Mouse (Mus musculus) CH12.LX (cell line): ENCODE data around the gene Pnpo. TPM values are rescaled to one million over a fixed set of nuclear protein-coding genes. Genes with fewer than 3 reads are reported as not detected.

Source experiments
- DNase-seq: peaks from one replicate; pipeline ENCODE4 v3.0.0-alpha.2; 2013; ENCODE audit errors: extremely low read depth
- H3K27ac ChIP-seq: 2 replicates; pipeline ENCODE4 v1.5.1; 2012; ENCODE audit warnings: low read depth, mild to moderate bottlenecking, control low read depth, moderate library complexity; ENCODE audit not compliant: insufficient read depth
- H3K27me3 ChIP-seq: replicated peaks from 2 replicates; pipeline ENCODE3; 2012; ENCODE audit warnings: inconsistent platforms
- H3K36me3 ChIP-seq, 2 experiments: replicated peaks in 1 of 2; 2 replicates each; pipeline versions ENCODE3 to v1.6.1; 2012; ENCODE audit warnings: inconsistent platforms in 1 of 2, low read length in 1 of 2, mild to moderate bottlenecking in 1 of 2, mixed read lengths in 1 of 2, moderate library complexity in 1 of 2; ENCODE audit not compliant: control insufficient read depth in 1 of 2, insufficient read depth in 1 of 2
- H3K4me1 ChIP-seq, 2 experiments: 2 replicates each; pipeline ENCODE4 v1.6.1; 2012; ENCODE audit warnings: inconsistent platforms in 1 of 2, moderate library complexity in 1 of 2; ENCODE audit not compliant: insufficient read depth in 2 of 2, control insufficient read depth in 1 of 2
- H3K4me2 ChIP-seq: 2 replicates; pipeline ENCODE4 v1.6.1; 2012; ENCODE audit warnings: low read depth, mild to moderate bottlenecking, control low read depth; ENCODE audit not compliant: poor library complexity, insufficient read depth, severe bottlenecking
- H3K4me3 ChIP-seq, 3 experiments: fragments of 150-350 bp in 1 of 3; sonication (generic) in 1 of 3; replicated peaks in 1 of 3; 2 replicates each; pipeline versions ENCODE3 to v1.5.1; 2011 to 2012; ENCODE audit warnings: low read depth in 2 of 3, low read length in 2 of 3, mild to moderate bottlenecking in 2 of 3, moderate library complexity in 2 of 3, control low read depth in 1 of 3, improper control_type of control experiment in 1 of 3, inconsistent platforms in 1 of 3, mixed read lengths in 1 of 3; ENCODE audit not compliant: poor library complexity in 1 of 3
- H3K79me2 ChIP-seq: replicated peaks from 2 replicates; pipeline ENCODE4 v1.6.1; 2012; ENCODE audit warnings: mild to moderate bottlenecking, moderate library complexity; ENCODE audit not compliant: control insufficient read depth, poor library complexity, insufficient read depth, severe bottlenecking; ENCODE audit errors: extremely low read depth
- H3K9ac ChIP-seq: 2 replicates; pipeline ENCODE4 v1.6.1; 2012; ENCODE audit warnings: low read depth, mild to moderate bottlenecking, control low read depth, moderate library complexity; ENCODE audit not compliant: insufficient read depth
- H3K9me3 ChIP-seq: replicated peaks from 2 replicates; pipeline ENCODE3; 2012; ENCODE audit warnings: low read length, inconsistent platforms, mixed read lengths
- BHLHE40 ChIP-seq: IDR thresholded peaks from 2 replicates; pipeline ENCODE4 v1.6.1; 2011; ENCODE audit warnings: mild to moderate bottlenecking, low read depth, low read length, improper control_type of control experiment
- CHD1 ChIP-seq: IDR thresholded peaks from 2 replicates; pipeline ENCODE4 v1.6.1; 2012; ENCODE audit warnings: low read depth, low read length, improper control_type of control experiment, inconsistent platforms
- CHD2 ChIP-seq: IDR thresholded peaks from 2 replicates; pipeline ENCODE4 v1.6.1; 2011; ENCODE audit warnings: low read length, improper control_type of control experiment
- E2F4 ChIP-seq: IDR thresholded peaks from 2 replicates; pipeline ENCODE4 v1.6.1; 2011; ENCODE audit warnings: low read depth, low read length, improper control_type of control experiment; ENCODE audit not compliant: insufficient replicate concordance
- ELF1 ChIP-seq: IDR thresholded peaks from 2 replicates; pipeline ENCODE4 v1.6.1; 2014; ENCODE audit warnings: low read depth, mild to moderate bottlenecking, inconsistent platforms, low read length, improper control_type of control experiment
- EP300 ChIP-seq: IDR thresholded peaks from 2 replicates; pipeline ENCODE4 v1.6.1; 2011; ENCODE audit warnings: low read length, improper control_type of control experiment
- ETS1 ChIP-seq: conservative IDR thresholded peaks from 2 replicates; pipeline ENCODE4 v1.6.1; 2012; ENCODE audit warnings: low read depth, mild to moderate bottlenecking, inconsistent platforms, low read length, improper control_type of control experiment, moderate library complexity
- GABPA ChIP-seq: IDR thresholded peaks from 2 replicates; pipeline ENCODE4 v1.6.1; 2012; ENCODE audit warnings: low read depth, low read length, improper control_type of control experiment, inconsistent platforms; ENCODE audit not compliant: insufficient replicate concordance
- HCFC1 ChIP-seq: IDR thresholded peaks from 2 replicates; pipeline ENCODE4 v1.6.1; 2012; ENCODE audit warnings: low read depth, mild to moderate bottlenecking, inconsistent platforms, low read length, improper control_type of control experiment
- IRF4 ChIP-seq: IDR thresholded peaks from 2 replicates; pipeline ENCODE4 v1.6.1; 2014; ENCODE audit warnings: low read depth, mild to moderate bottlenecking, inconsistent platforms, low read length, improper control_type of control experiment
- KAT2A ChIP-seq: IDR thresholded peaks from 2 replicates; pipeline ENCODE4 v1.6.1; 2012; ENCODE audit warnings: low read length, improper control_type of control experiment, inconsistent platforms; ENCODE audit not compliant: insufficient replicate concordance
- MAFK ChIP-seq: IDR thresholded peaks from 2 replicates; pipeline ENCODE4 v1.6.1; 2011; ENCODE audit warnings: low read length, improper control_type of control experiment; ENCODE audit not compliant: insufficient replicate concordance
- MAZ ChIP-seq: IDR thresholded peaks from 2 replicates; pipeline ENCODE4 v1.6.1; 2012; ENCODE audit warnings: low read depth, mild to moderate bottlenecking, inconsistent platforms, low read length, improper control_type of control experiment, moderate library complexity
- MEF2A ChIP-seq: IDR thresholded peaks from 2 replicates; pipeline ENCODE4 v1.6.1; 2014; ENCODE audit warnings: low read depth, mild to moderate bottlenecking, inconsistent platforms, low read length, improper control_type of control experiment, borderline replicate concordance
- MXI1 ChIP-seq: IDR thresholded peaks from 2 replicates; pipeline ENCODE4 v1.6.1; 2011; ENCODE audit warnings: mild to moderate bottlenecking, low read depth, low read length, improper control_type of control experiment
- NRF1 ChIP-seq: IDR thresholded peaks from 2 replicates; pipeline ENCODE4 v1.6.1; 2014; ENCODE audit warnings: low read depth, mild to moderate bottlenecking, inconsistent platforms, low read length, improper control_type of control experiment, moderate library complexity
- POLR2AphosphoS2 ChIP-seq: IDR thresholded peaks from 2 replicates; pipeline ENCODE4 v1.6.1; 2011; ENCODE audit warnings: low read depth, low read length, improper control_type of control experiment
- SIN3A ChIP-seq: IDR thresholded peaks from 2 replicates; pipeline ENCODE4 v1.6.1; 2012; ENCODE audit warnings: low read length, improper control_type of control experiment, inconsistent platforms
- SMC3 ChIP-seq: IDR thresholded peaks from 2 replicates; pipeline ENCODE4 v1.6.1; 2011; ENCODE audit warnings: low read depth, low read length, improper control_type of control experiment
- TBP ChIP-seq: conservative IDR thresholded peaks from 2 replicates; pipeline ENCODE4 v1.6.1; 2011; ENCODE audit warnings: low read depth, low read length, improper control_type of control experiment
- TCF12 ChIP-seq: IDR thresholded peaks from 2 replicates; pipeline ENCODE4 v1.6.1; 2014; ENCODE audit warnings: low read depth, mild to moderate bottlenecking, inconsistent platforms, low read length, improper control_type of control experiment
- UBTF ChIP-seq: IDR thresholded peaks from 2 replicates; pipeline ENCODE4 v1.6.1; 2012; ENCODE audit warnings: low read depth, mild to moderate bottlenecking, inconsistent platforms, low read length, improper control_type of control experiment, moderate library complexity
- USF1 ChIP-seq: IDR thresholded peaks from 2 replicates; pipeline ENCODE4 v1.6.1; 2014; ENCODE audit warnings: low read depth, mild to moderate bottlenecking, inconsistent platforms, low read length, improper control_type of control experiment
- ZMIZ1 ChIP-seq: IDR thresholded peaks from 2 replicates; pipeline ENCODE4 v1.6.1; 2012; ENCODE audit warnings: low read depth, mild to moderate bottlenecking, inconsistent platforms, low read length, improper control_type of control experiment
- dilution Hi-C: fragments of 300-500 bp; cut with MboI; formaldehyde crosslinking; loops from 2 replicates; pipeline ENCODE4 v1.14.3; 2020; ENCODE audit warnings: low sequenced_read_pairs; ENCODE audit not compliant: extremely low pct_unique_long_range_greater_than_20kb, extremely low pct_ligation_motif_present
- in situ Hi-C: fragments of 300-500 bp; cut with MboI; formaldehyde crosslinking; loops from 3 replicates; pipeline ENCODE4 v1.14.3; 2019; ENCODE audit warnings: low sequenced_read_pairs, low pct_ligation_motif_present, low pct_unique_long_range_greater_than_20kb, mixed read lengths
- polyA plus RNA-seq: library from polyadenylated mRNA; unstranded; fragments of >175 nt; gene quantifications from 2 replicates; pipeline ENCODE4 v1.2.1, GENCODE M21; 2012; ENCODE audit warnings: low read depth; ENCODE audit not compliant: insufficient read length
- total RNA-seq, 2 experiments: library from RNA; depleted of rRNA; stranded (reverse); fragments of 300-350 nt in 1 of 2; fragments of >200 nt in 1 of 2; gene quantifications; 2 replicates each; pipeline ENCODE4 v1.2.3; 2012 to 2014

Gene Pnpo
- total and polyA plus RNA-seq, 3 experiments, result 36.3 to 54.3 (median 38.5) TPM

- no peak overlapping the region for H3K27ac ChIP-seq
- H3K4me3 ChIP-seq, result no peak overlapping the region
- peaks cover under 1 to 20% of the 10 kb centered on the region in 2 experiments for H3K36me3 ChIP-seq
- H3K4me2 ChIP-seq, result no peak overlapping the region
- H3K9ac ChIP-seq, result no peak overlapping the region
- H3K4me1 ChIP-seq, result peaks cover 0 to 8% of the 10 kb centered on the region in 2 experiments; a peak in 2 of 4 replicates
- no peak for DNase-seq
- in situ Hi-C loops, result no loop called here
- dilution Hi-C loops, result no loop called here
- peaks cover 21% of the 10 kb centered on the region for H3K27me3 ChIP-seq
- TF ChIP-seq MAFK (no peak), EP300 (no peak), CHD1 (no peak), POLR2AphosphoS2 (no peak), MAZ (no peak), BHLHE40 (no peak), MXI1 (no peak), ETS1 (no peak), CHD2 (no peak), MEF2A (no peak), UBTF (no peak), SIN3A (no peak), ZMIZ1 (no peak), GABPA (no peak), SMC3 (no peak), TBP (no peak), HCFC1 (no peak), E2F4 (no peak), NRF1 (no peak)
- no peaks in the 10 kb centered on the region for H3K79me2 ChIP-seq
- H3K9me3 ChIP-seq, result no peaks in the 10 kb centered on the region
These were observed 10.1 kb downstream of the Pnpo start for GRCm38 (mm10) chr11:96933562-96934276.

- Histone ChIP-seq H3K27ac (no peak overlapping the region), H3K4me3 (no peak overlapping the region), H3K79me2 (no peaks in the 10 kb centered on the region), H3K9ac (no peak overlapping the region), H3K36me3 (peaks cover 0 to 3% of the 10 kb centered on the region in 2 experiments), H3K27me3 (peaks cover 32% of the 10 kb centered on the region), H3K4me2 (no peak overlapping the region), H3K9me3 (no peaks in the 10 kb centered on the region), H3K4me1 (peaks cover 0 to 4% of the 10 kb centered on the region in 2 experiments; a peak in 1 of 4 replicates)
- TF ChIP-seq POLR2AphosphoS2 (no peak), HCFC1 (no peak), ELF1 (no peak), CHD2 (no peak), USF1 (no peak), TCF12 (no peak), MAZ (no peak), UBTF (no peak), KAT2A (no peak), NRF1 (no peak), IRF4 (no peak)
- dilution Hi-C loops, result no loop called here
- in situ Hi-C loops, result no loop called here
- DNase-seq, result no peak
These were observed 12.3 kb downstream of the Pnpo start for GRCm38 (mm10) chr11:96931327-96932062.
